Mouse (Mus musculus): Measurements from ENCODE around the gene Ppp1r37. TPM values are rescaled to one million over a fixed set of nuclear protein-coding genes. Genes with fewer than 3 reads are reported as not detected.
"Not testable (repeated sequence)": the region's sequence is repeated elsewhere in the genome, so short reads cannot be mapped to it uniquely, and the experiment has no call there.

The Ppp1r37 gene
- polyA plus RNA-seq, 2 experiments from 2014 or later, result 1.9 to 2.8 TPM

GRCm38 (mm10) chr7:19534676-19535075 is 28.2 kb downstream of the Ppp1r37 start:
- no peak for ATAC-seq

- ATAC-seq, result no peak
Observed at GRCm38 (mm10) chr7:19532240-19532639, 30.6 kb downstream of the Ppp1r37 start.

GRCm38 (mm10) chr7:19531077-19531476 is 31.8 kb downstream of the Ppp1r37 start:
- no peak for ATAC-seq

GRCm38 (mm10) chr7:19525105-19525481 is 37.8 kb downstream of the Ppp1r37 start:
- no peak for ATAC-seq

- ATAC-seq, result no peak
Observed at GRCm38 (mm10) chr7:19524420-19525104, 38.3 kb downstream of the Ppp1r37 start.

GRCm38 (mm10) chr7:19523757-19524419 is 39.0 kb downstream of the Ppp1r37 start:
- ATAC-seq, result no peak

- ATAC-seq, result no peak
Observed at GRCm38 (mm10) chr7:19523017-19523756, 39.7 kb downstream of the Ppp1r37 start.

- no peak for ATAC-seq
Observed at GRCm38 (mm10) chr7:19520032-19520431, 42.8 kb downstream of the Ppp1r37 start.

- no peak for ATAC-seq
Observed at GRCm38 (mm10) chr7:19517652-19518365, 45.1 kb downstream of the Ppp1r37 start, which contains the start of gene Nkpd1. Gene Nkpd1 (plus strand): TSS chr7:19517838.

- no peak for ATAC-seq
Observed at GRCm38 (mm10) chr7:19512353-19512752, 50.5 kb downstream of the Ppp1r37 start.

- not testable (repeated sequence) for ATAC-seq
Observed at GRCm38 (mm10) chr7:19511934-19512333, 50.9 kb downstream of the Ppp1r37 start.

- ATAC-seq, result no peak
Observed at GRCm38 (mm10) chr7:19509786-19510185, 53.1 kb downstream of the Ppp1r37 start.

GRCm38 (mm10) chr7:19508924-19509568 is 53.8 kb downstream of the Ppp1r37 start:
- peak; percentile 28 for ATAC-seq

- ATAC-seq, result peak; percentile 94
Observed at GRCm38 (mm10) chr7:19508150-19508923, 54.5 kb downstream of the Ppp1r37 start, which contains the start of the genes Bloc1s3 and Trappc6a. Gene Bloc1s3 (minus strand): TSS chr7:19508367. Gene Trappc6a (plus strand): TSS chr7:19508395.

- ATAC-seq, result no peak
Observed at GRCm38 (mm10) chr7:19507612-19507981, 55.3 kb downstream of the Ppp1r37 start.

- ATAC-seq, result no peak
Observed at GRCm38 (mm10) chr7:19506969-19507611, 55.8 kb downstream of the Ppp1r37 start.

- no peak for ATAC-seq
Observed at GRCm38 (mm10) chr7:19506326-19506725, 56.5 kb downstream of the Ppp1r37 start.

GRCm38 (mm10) chr7:19503481-19504068 is 59.3 kb downstream of the Ppp1r37 start:
- no peak for ATAC-seq

- ATAC-seq, result no peak
Observed at GRCm38 (mm10) chr7:19501658-19502057, 61.2 kb downstream of the Ppp1r37 start.
